Mouse (Mus musculus): Measurements from ENCODE around the gene Ippk.

DNA sequence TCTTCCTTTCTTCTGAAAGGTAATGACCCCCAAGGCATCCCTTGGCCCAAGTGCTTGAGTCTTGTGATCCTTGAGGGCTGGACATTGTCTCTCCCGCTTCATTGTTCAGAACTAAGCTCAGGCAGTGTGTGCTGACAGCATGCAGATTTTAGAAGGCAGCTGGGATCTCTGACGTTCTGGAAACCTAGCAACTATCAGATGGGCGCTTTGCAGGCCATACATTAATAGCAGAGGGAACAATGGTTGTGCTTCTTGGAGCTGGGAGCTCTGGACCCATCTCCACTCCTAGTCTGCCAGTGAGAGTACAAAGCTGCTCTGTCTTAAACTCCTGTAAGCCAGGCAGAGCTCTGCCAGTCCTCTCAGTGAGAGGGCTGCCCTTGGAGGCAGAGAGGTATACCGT lies 15.1 kb downstream of the Ippk start:
- TF ChIP-seq CTCF (IDR thresholded peaks at IDR 0.05; ENCODE audit: borderline replicate concordance, insufficient read depth, low read depth, low read length): no peak
- no peak for TF ChIP-seq POLR2A (IDR thresholded peaks at IDR 0.05; ENCODE audit: borderline replicate concordance, insufficient read depth, low read length)
